Mouse (Mus musculus) mouse trophoblast stem cell (cell line): Measurements from ENCODE around the gene 2010111I01Rik.

Experiments used
- in situ Hi-C, 2 experiments: fragments of 300-500 bp; cut with MseI, MboI; formaldehyde crosslinking; loops; 2 replicates in 1 of 2; 3 replicates in 1 of 2; pipeline ENCODE4 v1.15.1; 2025

Gene 2010111I01Rik

DNA sequence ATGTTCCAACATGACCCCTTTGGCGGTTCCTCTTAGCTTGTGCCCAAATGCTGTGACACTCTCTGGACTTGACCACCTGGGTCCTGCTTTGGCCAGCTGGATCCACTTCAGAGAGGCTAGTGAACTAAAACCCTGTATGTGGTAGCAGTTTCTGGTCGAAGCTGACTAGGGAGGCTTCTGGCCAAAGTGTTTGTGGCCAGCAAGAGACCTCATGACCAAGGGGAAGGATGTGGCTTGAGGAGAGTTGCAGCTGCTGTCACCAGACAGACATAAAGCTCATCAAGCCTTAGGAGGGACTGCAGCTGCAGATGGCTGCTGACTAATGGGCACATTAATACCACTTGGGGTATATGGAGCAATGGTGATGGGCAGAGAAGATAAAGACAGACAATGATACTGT is 143.9 kb downstream of the 2010111I01Rik start:
- in situ Hi-C loops = no loop called here

DNA sequence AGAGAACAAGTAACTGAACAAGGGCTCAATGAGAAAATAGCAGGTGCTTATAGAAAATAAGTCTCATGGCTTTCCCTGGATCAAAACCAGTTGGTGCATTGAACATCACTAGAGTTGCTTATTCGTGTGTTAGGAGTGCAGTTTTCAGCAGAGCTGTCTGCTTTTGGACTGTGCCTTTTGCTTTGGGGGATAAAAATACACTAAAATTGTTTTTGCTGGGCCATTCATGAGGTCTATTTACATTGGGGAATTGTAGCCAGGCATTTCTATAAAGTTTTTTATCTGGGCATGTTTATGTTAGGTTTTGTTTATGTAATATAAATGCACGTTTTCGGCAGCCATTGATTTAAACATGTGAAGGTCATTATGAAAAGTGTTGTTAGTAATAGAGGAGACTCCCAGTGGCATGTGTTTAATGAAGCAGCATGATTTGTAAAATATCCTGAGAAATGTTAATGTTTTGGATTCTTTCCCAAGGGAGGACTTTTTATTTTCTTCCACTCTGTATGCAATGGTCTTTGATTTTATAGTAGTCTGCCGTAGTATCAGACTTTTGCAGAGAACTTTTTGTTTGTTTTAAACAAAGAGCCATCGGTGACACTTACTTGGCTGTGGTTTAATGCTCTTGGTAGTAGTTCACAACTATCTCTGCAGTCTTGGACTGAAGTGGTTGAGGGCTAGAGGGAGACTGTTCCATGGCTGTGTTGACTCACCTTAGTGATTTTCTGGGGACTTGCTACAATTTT is 146.8 kb downstream of the 2010111I01Rik start:
- in situ Hi-C loops = no loop called here

DNA sequence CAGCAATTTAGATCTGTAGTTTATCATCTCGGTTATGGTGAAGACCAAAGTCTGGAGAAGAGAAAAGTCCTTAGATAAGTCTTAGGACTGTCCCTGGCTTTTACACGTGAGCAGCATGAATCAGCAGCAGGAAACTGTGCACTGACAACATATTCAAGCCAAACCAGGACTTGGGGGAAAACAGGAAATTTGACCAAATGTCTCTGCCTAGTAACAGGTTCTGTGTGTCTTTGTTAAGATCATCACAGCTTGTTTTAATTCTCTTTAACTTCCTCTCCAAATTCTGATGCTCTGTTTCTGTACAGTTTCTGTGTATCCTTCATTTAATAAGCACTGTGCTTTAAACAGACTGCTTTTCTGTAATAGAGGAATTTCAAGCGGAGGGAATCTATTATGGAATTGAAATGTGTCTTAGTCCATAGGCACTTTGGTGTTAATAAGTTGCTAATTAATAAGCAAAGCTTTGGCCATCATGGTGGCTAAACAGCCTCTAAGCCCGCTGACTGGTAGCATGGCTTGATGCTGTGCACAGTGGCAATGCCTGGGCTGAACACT is 147.4 kb downstream of the 2010111I01Rik start:
- in situ Hi-C loops = no loop called here

DNA sequence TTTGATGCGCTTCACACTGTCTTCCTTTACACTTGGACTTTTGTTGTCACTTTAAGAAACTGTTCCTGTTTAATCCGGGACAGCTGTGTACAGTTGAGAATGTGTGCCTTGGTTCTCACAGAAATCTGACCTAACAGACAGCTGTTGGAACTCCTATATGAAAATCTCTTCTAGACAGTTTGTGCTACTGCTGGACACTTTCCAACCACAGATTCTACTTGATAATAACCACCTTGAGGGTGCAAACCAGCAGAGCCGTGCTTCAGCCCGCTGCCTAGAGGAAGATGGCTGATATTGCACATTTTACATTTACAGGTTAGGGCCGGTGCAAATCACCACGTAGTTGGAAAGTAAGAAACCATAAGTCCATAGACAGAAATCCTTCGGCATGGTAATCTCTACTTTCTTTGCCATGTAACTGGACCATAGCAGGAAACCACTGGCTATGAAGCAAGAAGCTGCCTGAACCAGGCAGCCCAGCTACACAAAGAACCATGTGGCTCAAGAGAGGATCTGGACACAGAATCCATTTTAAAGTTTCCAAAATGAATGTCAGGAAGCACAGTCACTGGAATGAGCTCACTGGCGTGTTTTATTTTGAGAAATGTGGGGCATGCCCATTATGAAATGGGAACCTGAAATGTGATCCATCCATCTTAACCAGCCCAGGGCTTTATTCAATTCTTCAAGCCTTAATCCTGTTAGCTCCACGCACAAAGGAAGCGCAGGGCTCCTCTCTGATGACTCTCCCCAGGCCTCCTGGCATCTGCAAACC is 148.1 kb downstream of the 2010111I01Rik start:
- in situ Hi-C loops = no loop called here

DNA sequence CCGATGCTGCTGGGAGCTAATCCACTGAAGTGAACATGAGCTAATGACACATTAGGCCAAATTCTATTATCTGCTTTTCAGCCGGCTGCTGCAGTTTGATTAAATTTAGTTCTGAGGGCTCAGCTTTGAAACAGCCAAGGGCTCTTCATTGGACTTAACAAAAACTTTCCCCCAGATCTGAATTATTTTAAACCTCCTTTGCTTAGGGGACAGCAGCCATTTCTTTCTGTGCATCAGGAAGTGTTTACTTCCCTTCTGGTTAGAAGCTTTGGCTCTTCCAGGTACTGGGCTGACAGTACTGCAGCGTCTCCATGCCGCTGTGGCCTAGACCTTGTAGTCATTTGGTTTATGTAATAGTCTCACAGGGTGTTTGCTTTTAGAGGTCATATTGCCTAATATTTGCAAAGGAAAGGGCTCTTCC is 149.2 kb downstream of the 2010111I01Rik start:
- in situ Hi-C loops = no loop called here

DNA sequence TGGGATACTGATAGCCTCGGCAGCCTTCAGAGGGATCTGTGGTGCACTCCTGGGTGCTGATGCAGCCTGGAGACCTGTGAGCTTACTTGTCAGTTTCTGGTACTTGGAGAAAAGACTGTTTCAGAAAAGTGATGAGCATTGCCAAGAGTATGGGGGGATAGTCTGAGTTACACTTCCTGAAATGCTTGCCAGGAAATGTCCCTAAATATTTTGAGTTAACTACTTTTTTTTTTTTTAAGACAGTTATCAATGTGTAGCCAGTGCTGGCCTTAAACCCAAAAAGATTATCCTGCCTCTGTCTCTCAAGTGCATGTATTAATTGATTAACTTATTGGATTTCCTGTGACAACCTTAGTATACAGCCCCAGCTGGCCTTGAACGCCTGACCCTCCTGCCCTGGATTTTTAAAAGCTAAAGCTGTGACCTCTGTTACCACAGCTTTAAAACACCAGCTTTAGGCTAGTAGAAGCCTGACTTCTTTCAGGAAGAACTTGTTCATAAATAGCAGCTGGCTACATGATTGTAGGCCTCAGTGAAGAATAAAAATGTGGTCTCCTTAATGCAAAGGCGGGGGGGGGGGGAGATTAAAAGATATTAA is 150.6 kb downstream of the 2010111I01Rik start:
- in situ Hi-C loops = no loop called here

DNA sequence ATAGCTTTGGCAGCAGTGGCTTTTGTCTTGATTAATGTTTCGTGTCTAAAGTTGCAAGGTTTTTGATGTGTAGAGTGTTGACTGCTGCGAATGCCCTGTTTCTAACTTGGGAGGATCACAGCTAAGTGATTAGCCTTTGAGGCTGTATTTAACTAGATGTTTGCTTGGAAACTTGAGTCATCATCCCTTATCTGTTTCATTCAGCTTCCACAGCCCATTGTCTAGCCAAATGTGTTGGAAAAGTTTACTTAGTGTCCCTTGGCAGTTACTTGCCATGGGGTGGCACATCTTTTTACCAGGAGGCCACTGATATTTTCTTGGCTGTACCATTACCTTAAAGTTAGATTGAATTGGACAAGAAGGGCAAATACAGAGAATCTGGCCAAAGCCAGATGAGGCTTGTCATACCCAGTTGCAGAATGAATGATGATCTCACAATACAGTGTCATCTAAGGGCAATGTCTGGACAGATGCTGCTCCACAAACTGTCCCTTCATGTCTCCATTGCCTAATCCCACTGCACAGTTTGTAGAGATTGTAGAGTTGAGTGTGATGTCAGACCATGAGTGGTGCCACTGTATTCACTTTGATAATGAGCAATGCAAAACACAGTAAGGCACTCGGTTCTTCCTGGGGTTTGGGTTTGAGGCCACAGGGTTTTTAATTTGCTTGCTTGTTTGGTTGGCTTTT is 152.9 kb downstream of the 2010111I01Rik start:
- in situ Hi-C loops = no loop called here

DNA sequence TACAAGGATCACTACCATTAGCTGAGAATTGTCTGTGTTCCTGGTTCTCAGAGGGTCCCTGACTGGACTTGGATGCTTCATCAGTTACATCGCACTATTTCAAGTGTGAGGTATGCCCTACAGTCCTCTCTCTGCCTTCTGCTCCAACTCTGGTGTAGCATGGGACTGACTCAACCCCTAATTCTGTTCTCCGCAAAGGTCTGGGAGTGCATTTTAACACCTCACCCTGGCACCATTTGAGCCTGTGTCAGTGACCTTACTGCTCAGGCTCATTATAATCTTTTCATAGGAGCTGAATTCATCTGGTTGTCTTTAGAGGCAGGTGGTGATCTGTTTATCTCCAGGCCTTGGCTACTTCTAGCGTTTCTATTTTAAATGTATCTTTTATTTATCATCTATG is 154.0 kb downstream of the 2010111I01Rik start:
- in situ Hi-C loops = no loop called here

DNA sequence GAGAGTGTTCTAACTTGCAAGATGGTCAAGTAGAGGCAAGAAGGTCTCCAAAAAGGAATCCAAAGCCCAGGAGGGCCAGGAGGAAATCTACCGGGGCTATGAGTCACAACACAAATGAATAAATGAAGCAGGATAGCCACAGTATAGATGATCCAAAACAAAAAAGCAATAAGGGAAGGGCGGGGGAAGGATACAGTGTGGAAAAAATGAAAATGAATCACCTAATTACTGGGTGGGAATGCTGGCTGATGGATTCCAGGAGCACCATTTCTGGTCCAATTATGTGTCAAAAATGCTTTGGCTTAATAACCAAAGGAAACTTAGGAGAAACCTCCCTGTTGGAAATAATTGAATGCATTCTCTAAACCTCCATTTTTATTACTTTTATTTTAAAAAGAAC is 155.6 kb downstream of the 2010111I01Rik start:
- in situ Hi-C loops = no loop called here

DNA sequence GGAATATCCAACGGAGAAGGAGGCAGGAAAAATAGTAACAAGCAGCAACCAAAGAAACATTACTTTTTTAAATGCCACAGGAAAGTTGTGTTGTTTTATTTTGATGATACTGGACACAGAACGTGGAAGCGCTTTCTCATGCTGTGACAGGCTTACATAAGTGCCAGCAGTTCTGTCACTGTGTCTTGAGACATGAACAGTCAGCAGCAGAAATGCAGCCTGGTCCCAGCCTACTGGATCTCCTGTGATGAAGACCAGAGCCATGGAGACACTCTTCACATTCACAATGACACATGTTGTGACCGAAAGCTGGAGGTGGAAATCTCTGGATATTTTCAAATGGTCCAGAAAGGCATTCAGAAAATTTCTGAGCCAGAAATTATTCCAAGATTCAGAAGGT is 157.1 kb downstream of the 2010111I01Rik start:
- in situ Hi-C loops = no loop called here

DNA sequence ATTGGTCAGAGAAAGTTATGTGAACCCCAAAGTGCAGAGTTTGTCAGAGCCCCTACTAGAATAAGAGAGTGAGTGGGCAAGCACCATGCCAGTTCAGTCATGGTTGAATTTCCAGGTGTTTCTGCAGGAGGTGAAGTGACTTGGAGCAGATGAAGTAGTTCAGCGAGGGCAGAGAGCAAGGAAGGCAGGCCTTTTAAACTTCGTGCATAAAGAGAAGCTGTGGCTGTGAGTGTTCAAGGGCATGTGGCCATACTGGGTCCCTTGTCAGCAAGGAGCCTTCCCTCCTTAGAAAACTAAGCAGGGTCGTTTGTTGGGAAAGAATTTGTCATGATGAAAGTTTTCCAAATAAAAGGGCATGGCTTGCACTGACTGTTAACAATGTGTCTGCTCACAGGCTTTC is 161.5 kb downstream of the 2010111I01Rik start:
- in situ Hi-C loops = no loop called here

DNA sequence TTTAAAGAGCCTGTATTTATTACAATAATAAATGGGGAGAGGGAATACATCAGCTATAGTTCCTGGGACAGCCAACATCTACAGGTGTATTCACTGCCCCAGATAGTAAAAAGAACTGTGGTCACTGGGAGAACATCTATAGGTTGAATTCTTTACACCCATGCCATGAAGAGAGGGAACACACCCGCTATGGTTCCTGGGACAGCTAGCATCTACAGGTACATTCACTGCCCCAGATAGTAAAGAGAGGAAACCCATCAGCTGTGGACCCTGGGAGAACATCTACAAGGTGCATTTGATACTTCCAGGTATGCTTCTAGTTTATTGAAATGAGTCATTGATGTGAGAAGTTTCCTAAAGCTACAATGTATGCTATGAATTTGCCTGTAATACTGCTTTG is 162.8 kb downstream of the 2010111I01Rik start:
- in situ Hi-C loops = no loop called here

DNA sequence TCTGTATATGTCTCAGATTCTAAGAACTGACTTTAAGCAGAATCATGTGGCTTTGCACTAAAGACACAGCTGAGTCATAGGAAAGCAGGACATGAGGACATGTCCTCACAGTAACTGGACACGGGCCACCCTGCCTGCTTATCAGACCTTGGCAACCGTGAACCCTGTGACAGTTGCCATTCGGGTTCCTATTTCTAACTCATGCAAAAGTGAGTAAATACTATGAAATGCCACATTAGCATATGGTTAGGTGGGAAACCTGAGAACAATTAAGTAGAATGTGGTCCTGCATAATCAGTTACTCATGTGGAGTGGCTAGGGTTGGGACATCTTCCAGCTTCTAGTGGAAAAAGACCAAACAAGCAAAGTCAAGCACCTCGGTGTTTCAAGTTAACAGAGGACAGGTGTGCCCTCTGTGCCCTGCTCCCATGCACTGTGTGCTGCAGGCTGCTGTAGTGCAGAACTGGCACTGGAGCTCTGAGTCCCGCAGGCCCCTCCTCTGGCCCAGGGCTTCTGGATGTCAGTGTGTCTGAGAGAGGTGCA is 170.3 kb downstream of the 2010111I01Rik start:
- in situ Hi-C loops = no loop called here

DNA sequence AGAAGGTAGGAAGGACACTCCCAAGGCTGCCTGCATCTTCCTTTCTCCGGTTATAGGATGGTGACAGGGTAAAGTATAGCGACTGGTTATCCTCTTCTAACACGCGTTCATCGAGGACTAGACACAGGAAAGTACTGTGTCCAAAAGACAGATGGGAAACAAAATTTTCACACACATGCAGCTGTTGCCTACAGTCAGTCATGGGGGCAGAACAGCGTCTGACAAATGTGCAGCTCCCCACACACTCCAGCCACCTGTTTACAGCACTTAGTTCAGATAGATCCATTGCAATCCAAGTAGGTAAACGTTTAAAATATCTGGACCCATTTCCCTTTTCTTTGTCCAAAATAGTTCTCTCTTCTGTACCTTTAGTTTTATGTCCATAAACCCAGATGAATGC is 171.3 kb downstream of the 2010111I01Rik start:
- in situ Hi-C loops = no loop called here

DNA sequence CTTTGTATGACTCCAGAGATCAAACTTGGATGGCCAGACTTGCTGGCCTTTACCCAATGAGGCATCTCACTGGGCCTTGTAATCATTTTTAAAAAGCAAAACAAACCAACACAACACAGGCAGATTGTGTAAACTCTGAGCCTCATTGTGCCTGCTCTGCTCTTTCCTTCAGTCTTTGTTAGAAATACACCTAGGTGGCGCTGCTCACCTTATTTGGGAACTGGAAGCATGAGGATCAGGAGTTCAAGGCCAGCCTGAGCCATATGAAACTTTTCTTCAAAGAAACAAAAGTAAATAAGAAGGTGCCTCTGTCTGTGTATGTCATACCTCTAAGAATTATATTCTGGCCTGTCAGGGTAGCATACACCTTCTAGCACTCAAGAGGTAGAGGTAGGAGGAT is 172.1 kb downstream of the 2010111I01Rik start:
- in situ Hi-C loops = no loop called here

DNA sequence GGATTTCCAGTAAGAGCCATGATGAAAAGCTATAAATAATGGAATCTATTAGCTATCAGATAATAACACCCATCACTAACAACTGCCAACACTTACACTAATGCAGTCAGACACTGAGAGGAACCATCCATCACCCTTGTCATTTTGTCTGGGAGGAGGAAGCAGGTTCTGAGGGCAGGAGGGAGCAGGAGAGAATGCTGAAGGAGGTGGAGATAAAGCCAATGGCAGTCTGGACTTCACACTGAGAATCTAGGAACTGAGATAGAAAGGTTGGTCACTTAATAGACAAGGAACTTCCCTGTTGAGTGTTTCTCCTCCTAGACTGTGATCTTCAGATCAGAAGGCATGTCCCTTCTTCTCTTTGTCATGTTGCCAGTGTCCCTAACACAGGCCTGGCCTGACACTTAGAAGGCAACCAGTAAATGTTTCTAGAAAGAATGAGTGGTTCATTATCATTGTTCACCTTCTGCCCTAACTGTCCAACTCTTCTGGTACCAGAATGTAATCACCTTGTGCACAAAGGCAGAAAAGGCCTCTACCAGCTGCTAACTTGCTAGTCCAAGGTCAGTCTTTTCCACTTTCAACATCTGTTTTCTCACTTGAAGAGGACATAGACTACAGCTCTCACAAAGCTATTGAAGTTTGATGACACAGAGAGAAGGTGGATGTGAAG is 173.8 kb downstream of the 2010111I01Rik start:
- in situ Hi-C loops = no loop called here

DNA sequence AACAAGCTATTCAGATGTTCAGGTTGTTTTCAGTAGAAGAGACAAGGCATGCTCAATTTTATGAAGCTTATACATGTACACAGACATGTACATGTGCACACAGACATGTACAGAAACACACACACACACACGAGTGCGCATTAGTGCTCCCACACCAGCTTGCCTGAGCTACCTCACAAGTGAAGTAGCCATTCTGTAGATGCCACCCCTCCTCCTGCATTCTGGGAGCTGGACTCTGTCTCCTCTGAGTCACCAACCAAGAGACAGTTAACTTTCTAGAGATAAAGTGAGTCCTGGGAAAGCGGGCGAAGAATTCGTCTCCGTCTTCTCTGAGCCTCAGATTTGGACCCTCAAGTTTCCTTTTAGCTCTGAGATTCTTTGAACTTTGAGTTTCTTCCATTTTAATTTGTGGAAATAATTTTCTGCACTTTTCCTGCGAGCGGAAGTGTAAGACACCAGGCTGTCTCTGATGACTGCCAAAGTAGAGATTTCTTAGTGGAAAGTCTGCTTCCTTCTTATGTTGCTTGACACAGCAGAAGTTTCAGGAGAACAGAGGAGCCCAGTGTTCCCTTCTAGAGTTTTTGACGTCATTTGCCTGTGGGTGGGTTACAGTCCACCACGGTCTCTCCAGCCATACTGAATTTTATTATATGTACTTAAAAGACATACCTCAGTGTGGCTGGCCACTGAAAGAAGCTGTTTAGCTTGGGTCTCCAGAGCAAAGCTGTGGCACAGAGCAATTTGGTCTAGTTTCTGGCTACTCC is 175.0 kb downstream of the 2010111I01Rik start:
- in situ Hi-C loops = no loop called here

DNA sequence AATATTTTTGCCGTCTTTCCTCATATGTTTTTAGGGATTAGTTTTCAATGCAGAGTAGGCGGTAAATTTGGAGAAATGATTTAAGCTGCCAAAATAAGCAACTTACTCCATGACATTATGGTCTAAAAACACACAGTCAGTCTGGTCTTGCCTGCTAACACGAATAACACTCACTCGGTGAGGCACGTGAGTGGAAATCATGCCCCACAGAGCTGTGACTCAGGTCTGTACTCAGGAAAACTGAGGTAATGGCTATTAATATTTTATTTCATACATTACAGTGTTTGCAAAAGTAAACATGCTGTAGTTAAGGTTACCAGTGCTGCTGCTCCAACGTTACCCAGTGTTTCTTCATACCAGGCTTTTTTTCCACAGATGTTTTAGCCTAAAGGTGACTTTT is 176.1 kb downstream of the 2010111I01Rik start:
- in situ Hi-C loops = no loop called here

DNA sequence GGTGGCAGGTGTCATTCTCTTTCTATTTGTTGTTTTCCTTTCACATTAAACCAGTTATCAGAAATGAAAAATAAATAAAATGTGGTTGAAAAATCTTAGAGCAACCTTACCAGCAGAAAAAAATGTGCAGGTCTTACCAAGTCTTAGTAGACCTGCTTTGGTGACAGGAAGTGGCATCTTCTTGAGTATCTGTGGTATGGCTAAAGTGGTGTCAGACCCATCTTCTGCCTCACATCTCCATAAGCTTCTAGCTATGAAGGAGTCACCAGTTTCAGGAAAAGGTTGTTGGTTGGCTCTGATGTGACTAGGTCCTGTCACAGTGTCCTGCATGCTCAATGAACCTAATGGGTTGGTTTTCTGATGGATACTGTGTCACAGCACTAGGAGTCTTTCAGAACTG is 176.6 kb downstream of the 2010111I01Rik start:
- in situ Hi-C loops = no loop called here

DNA sequence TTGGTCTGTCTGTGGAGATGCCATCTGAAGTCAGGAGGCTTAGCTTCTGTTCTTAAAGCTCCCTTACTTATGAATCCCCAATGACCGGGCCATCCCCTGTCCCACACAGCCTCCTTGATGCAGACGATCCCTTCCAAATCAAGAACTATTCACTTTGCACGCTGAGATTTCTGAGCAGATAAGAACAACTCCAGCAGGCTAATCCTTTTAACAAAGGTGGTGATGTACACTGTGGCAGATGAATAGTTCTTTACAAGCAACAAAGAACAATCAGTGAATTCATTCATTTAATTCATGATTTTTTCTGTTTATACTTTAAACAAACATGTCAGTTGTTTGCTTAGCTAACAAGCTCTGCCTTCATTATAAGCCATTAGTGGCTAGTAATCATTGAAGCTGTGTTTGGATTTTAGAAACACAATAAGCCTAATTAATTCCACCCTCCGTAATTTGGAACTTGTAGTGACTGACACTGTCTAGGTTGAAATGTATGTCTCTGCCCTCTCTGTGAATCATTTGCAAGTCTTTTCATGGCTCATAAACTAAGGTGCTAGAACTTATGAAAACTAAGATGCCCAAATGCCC is 182.0 kb downstream of the 2010111I01Rik start:
- in situ Hi-C loops = no loop called here
